In the genomic region with DNA sequence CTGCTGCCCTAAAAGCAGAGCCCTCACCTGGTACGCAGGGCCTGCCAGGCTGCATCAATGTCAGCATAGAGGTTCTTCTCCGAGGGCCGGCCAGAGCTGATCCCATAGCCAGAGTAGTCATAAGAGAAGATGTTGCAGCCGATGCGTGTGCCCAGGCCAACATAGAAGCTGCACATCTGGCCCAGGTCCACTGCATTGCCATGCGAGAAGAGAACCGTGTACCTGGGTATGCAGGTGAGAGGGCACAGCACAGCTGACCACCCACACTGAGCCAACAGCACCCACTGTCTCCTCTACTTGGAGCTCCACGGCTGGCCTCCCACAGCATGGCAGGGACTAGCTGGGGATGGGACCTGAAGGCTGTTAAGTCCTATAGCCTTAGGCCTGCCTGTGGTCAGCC, we compare ENCODE assay signal across 12 mouse cellular contexts. TPM values are rescaled to one million over a fixed set of nuclear protein-coding genes. Genes with fewer than 3 reads are reported as not detected.
A peak's percentile ranks its signal among the peaks of the same experiment; 100 is the strongest.
DNase-seq lines count a peak whose midpoint lies in the region; ATAC-seq and TF ChIP-seq lines count a peak whose summit lies in the region.
"Had no signal": no experiment of that assay in that cellular context is flagged by ENCODE, and none has a peak within 500 bp of the region (broad histone marks: within the 10 kb centered on the region; RNA-seq: fewer than 3 reads in every experiment).

No protein-coding gene starts in this region.

- H3K4me1 ChIP-seq in heart, embryonic 10.5 days: peaks cover 63% of the 10 kb centered on the region
- peaks cover 34% of the 10 kb centered on the region for H3K4me1 ChIP-seq in embryonic facial prominence, embryonic 13.5 days
- H3K4me1 ChIP-seq in limb, embryonic 12.5 days (replicated peaks): peaks cover 30% of the 10 kb centered on the region

- no peaks in the 10 kb centered on the region for H3K9me3 ChIP-seq in heart, embryonic 10.5 days
- no peaks in the 10 kb centered on the region for H3K9me3 ChIP-seq in embryonic facial prominence, embryonic 13.5 days
- no peaks in the 10 kb centered on the region for H3K9me3 ChIP-seq in limb, embryonic 12.5 days
- H3K9me3 ChIP-seq: hindbrain, embryonic 12.5 days had no signal

- TF ChIP-seq CTCF in left cerebral cortex, adult 2 months (IDR thresholded peaks at IDR 0.05): no peak

- 92% methylated on average over 8 of the region's 8 CpGs for WGBS in heart, embryonic 10.5 days
- 89% methylated on average over 8 of the region's 8 CpGs for WGBS in embryonic facial prominence, embryonic 13.5 days
- 90% methylated on average over 8 of the region's 8 CpGs for WGBS in limb, embryonic 12.5 days

- peak overlapping the region; percentile 84; the same call in 1 of the 2 replicates for H3K27ac ChIP-seq in heart, embryonic 10.5 days
- peak overlapping the region; percentile 81; the same call in 1 of the 2 replicates for H3K27ac ChIP-seq in left cerebral cortex, adult 2 months
- H3K27ac ChIP-seq in embryonic facial prominence, embryonic 13.5 days: peak overlapping the region; percentile 22; the same call in 1 of the 2 replicates
- no peak overlapping the region for H3K27ac ChIP-seq in limb, embryonic 12.5 days
- H3K27ac ChIP-seq: hindbrain, embryonic 12.5 days had no signal

- H3K4me2 ChIP-seq in embryonic facial prominence, embryonic 13.5 days: peak overlapping the region; percentile 11; the same call in 1 of the 2 replicates
- H3K4me2 ChIP-seq in limb, embryonic 12.5 days: peak overlapping the region; percentile 32
- H3K4me2 ChIP-seq: hindbrain, embryonic 12.5 days had no signal

- no peak for DNase-seq in heart, embryonic 10.5 days (ENCODE audit: low spot score)
- DNase-seq in heart, adult 8-10 months (ENCODE audit: low spot score): no peak
- DNase-seq in left cerebral cortex, adult 2 months (ENCODE audit: extremely low spot score in 1 of 2, low spot score in 2 of 2): no peak
- DNase-seq in left cerebral cortex, postnatal 36 days (ENCODE audit: low spot score in 2 of 2): no peak
- DNase-seq in thymus, adult 18-20 months: no peak
- DNase-seq: cerebellum, postnatal 36 days; lung, adult 2 months; thymus, adult 2 months had no signal

- intact Hi-C loops in left cerebral cortex, adult 2 months (cut with DNase I): no loop called here
- intact Hi-C loops in left cerebral cortex, postnatal 36 days (cut with DNase I): no loop called here

- H3K36me3 ChIP-seq in heart, embryonic 10.5 days: peaks cover 47% of the 10 kb centered on the region
- H3K36me3 ChIP-seq in embryonic facial prominence, embryonic 13.5 days: peaks cover 42% of the 10 kb centered on the region
- peaks cover 56% of the 10 kb centered on the region for H3K36me3 ChIP-seq in limb, embryonic 12.5 days

- no peaks in the 10 kb centered on the region for H3K27me3 ChIP-seq in heart, embryonic 10.5 days (ENCODE audit: insufficient read depth, poor library complexity, severe bottlenecking)
- H3K27me3 ChIP-seq in embryonic facial prominence, embryonic 13.5 days: no peaks in the 10 kb centered on the region
- H3K27me3 ChIP-seq in limb, embryonic 12.5 days: no peaks in the 10 kb centered on the region
- H3K27me3 ChIP-seq: hindbrain, embryonic 12.5 days had no signal

- H3K4me3 ChIP-seq in heart, embryonic 10.5 days: no peak overlapping the region; the same call in 1 of the 2 replicates
- no peak overlapping the region for H3K4me3 ChIP-seq in left cerebral cortex, adult 2 months
- peak overlapping the region; percentile 12; the same call in 1 of the 2 replicates for H3K4me3 ChIP-seq in embryonic facial prominence, embryonic 13.5 days
- H3K4me3 ChIP-seq in limb, embryonic 12.5 days (replicated peaks): 0 out of 2 replicates have a peak overlapping the region, but pooled peaks have one; percentile 8

- 0 out of 2 replicates have a peak overlapping the region, but pooled peaks have one; percentile 44 for H3K9ac ChIP-seq in embryonic facial prominence, embryonic 13.5 days
- no peak overlapping the region; the same call in 1 of the 2 replicates for H3K9ac ChIP-seq in limb, embryonic 12.5 days (replicated peaks)

- no peak for ATAC-seq in embryonic facial prominence, embryonic 13.5 days (ENCODE audit: insufficient number of reproducible peaks, insufficient read depth, low FRiP score, low TSS enrichment, low read depth)
- no peak for ATAC-seq in limb, embryonic 12.5 days (ENCODE audit: insufficient number of reproducible peaks, insufficient read depth, low FRiP score, low TSS enrichment, low read depth)
- no peak for ATAC-seq in megakaryocyte, adult 5-6 weeks (ENCODE audit: poor library complexity, severe bottlenecking)

RNA-seq across cellular contexts. Expression of a gene that starts 4.6 kb away (rescaled TPM):
- 94.1 and 120 TPM in 2 replicates for polyA plus RNA-seq in heart, embryonic 10.5 days (2016; fragmentation: Nextera tagmentation; extraction: Ambion mirVana)
- 10 to 100 TPM; 44.7 to 48.1 (median 46.9) TPM for total RNA-seq in heart, adult 8-10 months (2022)
- 100 to 1,000 TPM; 185 to 191 TPM for total RNA-seq in left cerebral cortex, adult 2 months (2021)
- 100 to 1,000 TPM; 181 to 238 TPM for total RNA-seq in left cerebral cortex, postnatal 36 days (2021)
- polyA plus RNA-seq in embryonic facial prominence, embryonic 13.5 days (2015; fragmentation: Nextera tagmentation; extraction: Ambion mirVana): 84.6 and 85.3 TPM in 2 replicates
- polyA plus RNA-seq in limb, embryonic 12.5 days (2016; fragmentation: Nextera tagmentation; extraction: Ambion mirVana): 108 and 110 TPM in 2 replicates
- total RNA-seq in megakaryocyte, adult 5-6 weeks (2015): 64.8 and 82.1 TPM in 2 replicates
- 21.7 and 31.6 TPM in 2 replicates for total RNA-seq in megakaryocyte, adult 5-6 weeks (2017)

RNA-seq across cellular contexts. Expression of a gene that starts 8.5 kb away (rescaled TPM):
- polyA plus RNA-seq in heart, embryonic 10.5 days (2016; fragmentation: Nextera tagmentation; extraction: Ambion mirVana): 7.9 and 8.1 TPM in 2 replicates
- total RNA-seq in heart, adult 8-10 months (2022): 1 to 10 TPM; 3.5 to 5.0 (median 4.7) TPM
- 10 to 100 TPM; 48.2 to 59.7 TPM for total RNA-seq in left cerebral cortex, adult 2 months (2021)
- 10 to 100 TPM; 51.6 to 54.2 TPM for total RNA-seq in left cerebral cortex, postnatal 36 days (2021)
- 9.5 and 12.0 TPM in 2 replicates for polyA plus RNA-seq in embryonic facial prominence, embryonic 13.5 days (2015; fragmentation: Nextera tagmentation; extraction: Ambion mirVana)
- 12.1 and 12.4 TPM in 2 replicates for polyA plus RNA-seq in limb, embryonic 12.5 days (2016; fragmentation: Nextera tagmentation; extraction: Ambion mirVana)
- 2.6 and 3.3 TPM in 2 replicates for total RNA-seq in megakaryocyte, adult 5-6 weeks (2015)
- total RNA-seq in megakaryocyte, adult 5-6 weeks (2017): 3.9 and 5.3 TPM in 2 replicates

RNA-seq across cellular contexts. Expression of a gene that starts 17.1 kb away (rescaled TPM):
- 97.4 and 97.9 TPM in 2 replicates for polyA plus RNA-seq in heart, embryonic 10.5 days (2016; fragmentation: Nextera tagmentation; extraction: Ambion mirVana)
- 10 to 100 TPM; 20.0 to 25.2 (median 21.9) TPM for total RNA-seq in heart, adult 8-10 months (2022)
- total RNA-seq in left cerebral cortex, adult 2 months (2021): 10 to 100 TPM; 41.5 to 44.8 TPM
- 10 to 100 TPM; 40.1 to 45.1 TPM for total RNA-seq in left cerebral cortex, postnatal 36 days (2021)
- polyA plus RNA-seq in embryonic facial prominence, embryonic 13.5 days (2015; fragmentation: Nextera tagmentation; extraction: Ambion mirVana): 79.6 and 95.1 TPM in 2 replicates
- 62.1 and 66.0 TPM in 2 replicates for polyA plus RNA-seq in limb, embryonic 12.5 days (2016; fragmentation: Nextera tagmentation; extraction: Ambion mirVana)
- total RNA-seq in megakaryocyte, adult 5-6 weeks (2015): 16.9 and 22.3 TPM in 2 replicates
- 4.8 and 11.4 TPM in 2 replicates for total RNA-seq in megakaryocyte, adult 5-6 weeks (2017)

RNA-seq across cellular contexts. Expression of a gene that starts 17.1 kb away (rescaled TPM):
- polyA plus RNA-seq in heart, embryonic 10.5 days (2016; fragmentation: Nextera tagmentation; extraction: Ambion mirVana): 5.8 and 9.3 TPM in 2 replicates
- total RNA-seq in heart, adult 8-10 months (2022): under 1 TPM; 0.44 to 0.81 (median 0.73) TPM
- 1 to 10 TPM; 1.3 to 5.6 TPM for total RNA-seq in left cerebral cortex, adult 2 months (2021)
- total RNA-seq in left cerebral cortex, postnatal 36 days (2021): 1 to 10 TPM; 1.7 to 4.0 TPM
- polyA plus RNA-seq in embryonic facial prominence, embryonic 13.5 days (2015; fragmentation: Nextera tagmentation; extraction: Ambion mirVana): 5.9 and 9.1 TPM in 2 replicates
- polyA plus RNA-seq in limb, embryonic 12.5 days (2016; fragmentation: Nextera tagmentation; extraction: Ambion mirVana): 6.1 and 9.9 TPM in 2 replicates
- total RNA-seq in megakaryocyte, adult 5-6 weeks (2015): 0.91 and 1.1 TPM in 2 replicates
- 3.8 TPM in 1 of 2 replicates, not detected in the other for total RNA-seq in megakaryocyte, adult 5-6 weeks (2017)

RNA-seq across cellular contexts. Expression of a gene that starts 20.2 kb away (rescaled TPM):
- 3.1 and 3.5 TPM in 2 replicates for polyA plus RNA-seq in heart, embryonic 10.5 days (2016; fragmentation: Nextera tagmentation; extraction: Ambion mirVana)
- under 1 TPM; 0.17 to 0.57 (median 0.30) TPM for total RNA-seq in heart, adult 8-10 months (2022)
- total RNA-seq in left cerebral cortex, adult 2 months (2021): 1 to 10 TPM; 2.7 to 4.2 TPM
- 1 to 10 TPM; 2.6 to 3.6 TPM for total RNA-seq in left cerebral cortex, postnatal 36 days (2021)
- polyA plus RNA-seq in embryonic facial prominence, embryonic 13.5 days (2015; fragmentation: Nextera tagmentation; extraction: Ambion mirVana): 4.3 and 4.6 TPM in 2 replicates
- 4.9 and 6.1 TPM in 2 replicates for polyA plus RNA-seq in limb, embryonic 12.5 days (2016; fragmentation: Nextera tagmentation; extraction: Ambion mirVana)
- total RNA-seq in megakaryocyte, adult 5-6 weeks (2015): 0.54 TPM in 1 of 2 replicates, not detected in the other
- total RNA-seq in megakaryocyte, adult 5-6 weeks (2017): 0.15 and 0.89 TPM in 2 replicates

Comparison
In these comparisons a context has a peak if more than half of its experiments do, and no peak if none do; other contexts are left out.
1. H3K4me3 ChIP-seq: peak in embryonic facial prominence, embryonic 13.5 days (single experiment) and limb, embryonic 12.5 days (single experiment); none in heart, embryonic 10.5 days (single experiment) and left cerebral cortex, adult 2 months (single experiment).
2. RNA of a gene that starts 8.5 kb away (total RNA-seq): 48.2 to 59.7 TPM in left cerebral cortex, adult 2 months and 51.6 to 54.2 TPM in left cerebral cortex, postnatal 36 days; 3.5 to 5.0 TPM in heart, adult 8-10 months and 2.6 to 5.3 TPM in megakaryocyte, adult 5-6 weeks; every median in the first group is over 4 times any median in the second.